Mouse (Mus musculus) adrenal gland (tissue): ENCODE data around the gene Lrrk1.

Experiments used
- intact Hi-C: fragments of 180-260 bp; cut with DNase I; formaldehyde crosslinking; loops from one replicate; pipeline ENCODE4 v1.15.1; 2025

The Lrrk1 gene

GRCm38 (mm10) chr7:66342831-66343230 is 45.3 kb downstream of the Lrrk1 start:
- intact Hi-C loops: loop anchor here (5.0 kb wide), 1 partner anchor 44 kb away; the partner anchor contains the start of gene Lrrk1

- intact Hi-C loops: loop anchor here (5.0 kb wide), 1 partner anchor 45 kb away; the partner anchor contains the start of gene Lrrk1
Measured at GRCm38 (mm10) chr7:66342323-66342722, 45.8 kb downstream of the Lrrk1 start.

GRCm38 (mm10) chr7:66340044-66340443 is 48.1 kb downstream of the Lrrk1 start:
- intact Hi-C loops: loop anchor here (5.0 kb wide), 1 partner anchor 47 kb away; the partner anchor contains the start of gene Lrrk1

- intact Hi-C loops: loop anchor here (5.0 kb wide), 1 partner anchor 48 kb away; the partner anchor contains the start of gene Lrrk1
Measured at GRCm38 (mm10) chr7:66339625-66340024, 48.5 kb downstream of the Lrrk1 start.

- intact Hi-C loops: no loop called here
Measured at GRCm38 (mm10) chr7:66336955-66337354, 51.2 kb downstream of the Lrrk1 start.

GRCm38 (mm10) chr7:66333906-66334500 is 54.1 kb downstream of the Lrrk1 start:
- intact Hi-C loops: no loop called here

- intact Hi-C loops: no loop called here
Measured at GRCm38 (mm10) chr7:66332340-66332739, 55.8 kb downstream of the Lrrk1 start.

- intact Hi-C loops: no loop called here
Measured at GRCm38 (mm10) chr7:66330610-66331009, 57.5 kb downstream of the Lrrk1 start.

GRCm38 (mm10) chr7:66327516-66327915 is 60.6 kb downstream of the Lrrk1 start:
- intact Hi-C loops: no loop called here

- intact Hi-C loops: no loop called here
Measured at GRCm38 (mm10) chr7:66325419-66326053, 62.6 kb downstream of the Lrrk1 start.

GRCm38 (mm10) chr7:66323252-66324015 is 64.7 kb downstream of the Lrrk1 start:
- intact Hi-C loops: no loop called here

GRCm38 (mm10) chr7:66320996-66321395 is 67.2 kb downstream of the Lrrk1 start:
- intact Hi-C loops: no loop called here

GRCm38 (mm10) chr7:66318147-66318546 is 70.0 kb downstream of the Lrrk1 start:
- intact Hi-C loops: no loop called here

- intact Hi-C loops: loop anchor here (2.0 to 5.0 kb wide), 2 partner anchors 36 to 78 kb away; partner anchors contain the start of gene Lrrk1
Measured at GRCm38 (mm10) chr7:66310670-66311656, 77.2 kb downstream of the Lrrk1 start.

- intact Hi-C loops: loop anchor here (2.0 to 5.0 kb wide), 3 partner anchors 37 to 352 kb away; partner anchors contain the start of gene Lrrk1
Measured at GRCm38 (mm10) chr7:66309950-66310669, 78.0 kb downstream of the Lrrk1 start.

- intact Hi-C loops: loop anchor here (5.0 kb wide), 1 partner anchor 353 kb away; no protein-coding TSS in a partner anchor
Measured at GRCm38 (mm10) chr7:66309240-66309949, 78.8 kb downstream of the Lrrk1 start.

GRCm38 (mm10) chr7:66308581-66309239 is 79.4 kb downstream of the Lrrk1 start:
- intact Hi-C loops: loop anchor here (5.0 kb wide), 1 partner anchor 354 kb away; no protein-coding TSS in a partner anchor

- intact Hi-C loops: loop anchor here (5.0 kb wide), 1 partner anchor 355 kb away; no protein-coding TSS in a partner anchor
Measured at GRCm38 (mm10) chr7:66307791-66308190, 80.4 kb downstream of the Lrrk1 start.
